In the genomic region with DNA sequence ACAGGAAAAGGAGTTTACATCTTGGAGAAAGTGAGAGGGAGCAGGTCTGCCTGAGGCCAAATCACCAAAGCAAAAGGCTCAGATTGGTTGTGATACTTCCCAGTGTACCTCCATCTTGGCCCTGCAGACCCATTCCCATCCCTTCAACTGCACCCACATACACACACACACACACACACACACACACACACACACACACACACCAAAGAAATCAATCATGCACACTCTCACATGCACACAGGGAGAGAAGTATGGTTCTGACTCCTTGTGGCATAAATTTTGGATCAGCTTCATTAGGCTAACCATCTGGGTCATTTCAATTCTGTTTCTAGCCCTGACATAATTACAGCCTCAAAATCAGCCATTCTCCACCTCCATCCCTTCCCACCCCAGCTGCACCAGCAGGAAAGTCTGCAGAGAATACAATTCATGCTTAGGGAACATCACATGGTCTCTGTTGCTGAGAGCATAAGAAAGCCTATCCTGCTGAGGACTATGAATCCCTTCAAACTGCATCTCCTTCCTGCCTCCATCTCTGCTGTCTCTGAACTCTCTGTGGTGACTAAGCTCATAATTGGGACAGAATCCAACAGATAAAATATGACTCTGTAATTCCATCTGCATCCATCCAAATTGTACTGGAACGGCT, we compare ENCODE assay signal across 11 mouse cellular contexts.
DNase-seq lines count a peak whose midpoint lies in the region; ATAC-seq and TF ChIP-seq lines count a peak whose summit lies in the region.
"Had no signal": no experiment of that assay in that cellular context is flagged by ENCODE, and none has a peak within 500 bp of the region (broad histone marks: within the 10 kb centered on the region; RNA-seq: fewer than 3 reads in every experiment).

No protein-coding gene starts in this region.

- no peak overlapping the region for H3K9ac ChIP-seq in hindbrain, embryonic 15.5 days
- H3K9ac ChIP-seq: liver, embryonic 14.5 days had no signal

- 39% methylated on average over 1 of the region's 1 CpGs for WGBS in hindbrain, embryonic 15.5 days

- no peaks in the 10 kb centered on the region for H3K9me3 ChIP-seq in hindbrain, embryonic 15.5 days

- no peak overlapping the region for H3K4me2 ChIP-seq in hindbrain, embryonic 15.5 days

- H3K27me3 ChIP-seq in hindbrain, embryonic 15.5 days, result no peaks in the 10 kb centered on the region

- no peaks in the 10 kb centered on the region for H3K36me3 ChIP-seq in hindbrain, embryonic 15.5 days

- TF ChIP-seq CTCF in layer of hippocampus, adult 2 months (conservative IDR thresholded peaks at IDR 0.05), result no peak

- peak; percentile 20 to 34 for DNase-seq in frontal cortex, adult 2 months (ENCODE audit: extremely low spot score in 1 of 2, low spot score in 1 of 2)
- no peak for DNase-seq in frontal cortex, postnatal 25 days (ENCODE audit: low spot score in 2 of 2)
- peak in 1 of 2 experiments; percentile 66 for DNase-seq in layer of hippocampus, adult 2 months (ENCODE audit: low spot score in 2 of 2)
- no peak for DNase-seq in layer of hippocampus, adult 9-10 months (ENCODE audit: low spot score)
- peak; percentile 12 for DNase-seq in NIH3T3 (ENCODE audit: low read depth)
- no peak for DNase-seq in thymus, postnatal 10 days (ENCODE audit: low spot score in 2 of 2)
- DNase-seq in thymus, postnatal 36 days, result no peak
- DNase-seq: gastrocnemius, postnatal 36 days; thymus, adult 18-20 months had no signal

- ATAC-seq in hindbrain, embryonic 15.5 days (ENCODE audit: low FRiP score, low read depth), result peak; percentile 38; the same call in 1 of the 2 replicates

- no peak overlapping the region for H3K4me3 ChIP-seq in layer of hippocampus, adult 2 months
- no peak overlapping the region for H3K4me3 ChIP-seq in hindbrain, embryonic 15.5 days

- H3K4me1 ChIP-seq in hindbrain, embryonic 15.5 days (replicated peaks), result peaks cover 3% of the 10 kb centered on the region; the same call in 1 of the 2 replicates

- H3K27ac ChIP-seq in layer of hippocampus, adult 2 months, result peak overlapping the region; percentile 70
- H3K27ac ChIP-seq in hindbrain, embryonic 15.5 days (replicated peaks), result no peak overlapping the region
- H3K27ac ChIP-seq: liver, embryonic 14.5 days had no signal

Comparison
In these comparisons a context has a peak if more than half of its experiments do, and no peak if none do; other contexts are left out.
1. DNase-seq: peak in frontal cortex, adult 2 months (2 of 2) and NIH3T3 (single experiment); none in frontal cortex, postnatal 25 days (0 of 2), layer of hippocampus, adult 9-10 months (single experiment), thymus, postnatal 10 days (0 of 2) and thymus, postnatal 36 days (0 of 2).